Mouse (Mus musculus) duodenum, adult 2 months (tissue): Measurements from ENCODE around the gene Spag16. TPM values are rescaled to one million over a fixed set of nuclear protein-coding genes. Genes with fewer than 3 reads are reported as not detected.

Source experiments
- polyA plus RNA-seq: library from polyadenylated mRNA; depleted of rRNA; stranded (reverse); fragments of >200 nt; gene quantifications from 2 replicates; pipeline ENCODE4 v1.2.3, GENCODE M21; 2012; ENCODE audit warnings: low replicate concordance; rRNA removed

Gene Spag16
- not detected in 2 replicates for polyA plus RNA-seq

GRCm38 (mm10) chr1:69826806-69827703 is at the start of gene Spag16:
Gene Spag16, plus strand, starts transcription at chr1:69826970.

GRCm38 (mm10) chr1:70725655-70726066 is 898.9 kb downstream of the Spag16 start, which contains the start of gene Vwc2l:
Gene Vwc2l, plus strand, starts transcription at chr1:70725715.

Other genes starting within 250 kb of the Spag16 start
- 0.08 and 0.14 TPM in 2 replicates for gene Ikzf2, start 139.7 kb upstream of the Spag16 start, polyA plus RNA-seq